Mouse (Mus musculus) kidney, embryonic 15.5 days (tissue): ENCODE data around the gene Rln3. TPM values are rescaled to one million over a fixed set of nuclear protein-coding genes. Genes with fewer than 3 reads are reported as not detected.
A peak's percentile ranks its signal among the peaks of the same experiment; 100 is the strongest.

ENCODE experiments used
- ATAC-seq: fragments of 200-750 bp; cut with Nextera tagmentation; replicated peaks from 2 replicates; pipeline ENCODE4 v1.8.0; 2017; ENCODE audit warnings: moderate TSS enrichment; ENCODE audit not compliant: low FRiP score
- H3K27ac ChIP-seq: fragments of 300-500 bp; sonication (generic); 2 replicates; pipeline ENCODE4 v1.5.1; 2015; ENCODE audit warnings: mild to moderate bottlenecking, inconsistent platforms
- H3K27me3 ChIP-seq: fragments of 300-500 bp; sonication (generic); 2 replicates; pipeline ENCODE4 v1.6.1; 2015; ENCODE audit warnings: inconsistent platforms
- H3K36me3 ChIP-seq: fragments of 300-500 bp; sonication (generic); 2 replicates; pipeline ENCODE4 v1.6.1; 2015; ENCODE audit warnings: inconsistent platforms
- H3K4me1 ChIP-seq: fragments of 300-500 bp; sonication (generic); 2 replicates; pipeline ENCODE4 v1.6.1; 2015; ENCODE audit warnings: inconsistent platforms
- H3K4me2 ChIP-seq: fragments of 300-500 bp; sonication (generic); 2 replicates; pipeline ENCODE4 v1.6.1; 2015; ENCODE audit warnings: moderate library complexity, mild to moderate bottlenecking, inconsistent platforms
- H3K4me3 ChIP-seq: fragments of 300-500 bp; sonication (generic); replicated peaks from 2 replicates; pipeline ENCODE4 v1.5.1; 2015; ENCODE audit warnings: mild to moderate bottlenecking, inconsistent platforms
- H3K9ac ChIP-seq: fragments of 300-500 bp; sonication (generic); 2 replicates; pipeline ENCODE4 v1.6.1; 2015; ENCODE audit warnings: mild to moderate bottlenecking, inconsistent platforms
- H3K9me3 ChIP-seq: fragments of 300-500 bp; sonication (generic); replicated peaks from 2 replicates; pipeline ENCODE4 v1.6.1; 2016; ENCODE audit warnings: inconsistent platforms
- WGBS: fragments of 180-500 bp; shearing (Covaris S2); methylation state at CpG from one replicate; pipeline ENCODE4 v1.1.7; 2015; ENCODE audit warnings: mixed read lengths; 5-methylcytosine and 5-hydroxymethylcytosine counted together
- polyA plus RNA-seq: library from polyadenylated mRNA; unstranded; fragments of >200 nt; fragmentation: Nextera tagmentation; extraction: Ambion mirVana; gene quantifications from 2 replicates; pipeline ENCODE4 v1.2.1, GENCODE M21; 2015

The Rln3 gene
- polyA plus RNA-seq, 1 experiment from 2014 or later = not detected

GRCm38 (mm10) chr8:84038015-84038414 is 6.8 kb downstream of the Rln3 start:
- Histone ChIP-seq H3K4me3 (no peak overlapping the region), H3K9ac (no peak overlapping the region), H3K27ac (no peak overlapping the region), H3K4me2 (no peak overlapping the region), H3K9me3 (no peaks in the 10 kb centered on the region), H3K27me3 (peaks cover 26% of the 10 kb centered on the region), H3K4me1 (peaks cover 23% of the 10 kb centered on the region), H3K36me3 (no peaks in the 10 kb centered on the region)
- WGBS = 60% methylated on average over 5 of the region's 5 CpGs
- no peak for ATAC-seq

- Histone ChIP-seq H3K4me2 (no peak overlapping the region), H3K27me3 (0 out of 2 replicates have a peak, but pooled peaks cover 7% of the 10 kb centered on the region), H3K4me3 (no peak overlapping the region), H3K9me3 (no peaks in the 10 kb centered on the region), H3K4me1 (0 out of 2 replicates have a peak, but pooled peaks cover under 1% of the 10 kb centered on the region), H3K36me3 (peaks cover 19% of the 10 kb centered on the region), H3K9ac (no peak overlapping the region), H3K27ac (no peak overlapping the region)
- no peak for ATAC-seq
- WGBS = 77% methylated on average over 4 of the region's 4 CpGs
Observed at GRCm38 (mm10) chr8:84032777-84033176, 12.0 kb downstream of the Rln3 start.

GRCm38 (mm10) chr8:84029272-84029671 is 15.5 kb downstream of the Rln3 start:
- Histone ChIP-seq H3K9me3 (no peaks in the 10 kb centered on the region), H3K36me3 (peaks cover 19% of the 10 kb centered on the region), H3K4me2 (no peak overlapping the region), H3K27me3 (peaks cover 11% of the 10 kb centered on the region), H3K27ac (no peak overlapping the region), H3K4me3 (no peak overlapping the region), H3K9ac (no peak overlapping the region), H3K4me1 (peaks cover 22% of the 10 kb centered on the region)
- WGBS = 92% methylated on average over 5 of the region's 5 CpGs
- ATAC-seq = no peak

GRCm38 (mm10) chr8:84027449-84027848 is 17.4 kb downstream of the Rln3 start:
- Histone ChIP-seq H3K4me2 (no peak overlapping the region), H3K9ac (no peak overlapping the region), H3K27ac (no peak overlapping the region), H3K9me3 (no peaks in the 10 kb centered on the region), H3K4me1 (peaks cover 40% of the 10 kb centered on the region), H3K4me3 (no peak overlapping the region), H3K36me3 (peaks cover 19% of the 10 kb centered on the region), H3K27me3 (peaks cover 11% of the 10 kb centered on the region)
- no peak for ATAC-seq
- 18% methylated on average over 10 of the region's 10 CpGs for WGBS

GRCm38 (mm10) chr8:84025863-84026262 is 18.9 kb downstream of the Rln3 start:
- Histone ChIP-seq H3K4me1 (peaks cover 56% of the 10 kb centered on the region), H3K4me3 (peak overlapping the region; percentile 54), H3K27me3 (peaks cover 17% of the 10 kb centered on the region), H3K27ac (no peak overlapping the region), H3K36me3 (peaks cover 18% of the 10 kb centered on the region), H3K4me2 (peak overlapping the region; percentile 90), H3K9me3 (no peaks in the 10 kb centered on the region), H3K9ac (peak overlapping the region; percentile 49)
- ATAC-seq = peak; percentile 50
- WGBS = 1% methylated on average over 41 of the region's 41 CpGs

- ATAC-seq = no peak
- Histone ChIP-seq H3K9ac (no peak overlapping the region), H3K27ac (peak overlapping the region; percentile 86; the same call in 1 of the 2 replicates), H3K4me1 (peaks cover 69% of the 10 kb centered on the region), H3K36me3 (peaks cover 4% of the 10 kb centered on the region; the same call in 1 of the 2 replicates), H3K27me3 (peaks cover 24% of the 10 kb centered on the region), H3K4me3 (no peak overlapping the region), H3K4me2 (peak overlapping the region; percentile 59; the same call in 1 of the 2 replicates), H3K9me3 (no peaks in the 10 kb centered on the region)
- 14% methylated on average over 10 of the region's 10 CpGs for WGBS
Observed at GRCm38 (mm10) chr8:84024171-84024570, 20.6 kb downstream of the Rln3 start.

GRCm38 (mm10) chr8:84023631-84024030 is 21.2 kb downstream of the Rln3 start:
- Histone ChIP-seq H3K4me1 (peaks cover 69% of the 10 kb centered on the region), H3K27ac (peak overlapping the region; percentile 86), H3K36me3 (peaks cover 4% of the 10 kb centered on the region; the same call in 1 of the 2 replicates), H3K4me2 (peak overlapping the region; percentile 59), H3K27me3 (peaks cover 24% of the 10 kb centered on the region), H3K9ac (no peak overlapping the region), H3K4me3 (no peak overlapping the region), H3K9me3 (no peaks in the 10 kb centered on the region)
- ATAC-seq = 0 out of 2 replicates have a peak, but pooled peaks have one; percentile 24
- 26% methylated on average over 1 of the region's 1 CpGs for WGBS

- Histone ChIP-seq H3K27me3 (peaks cover 24% of the 10 kb centered on the region), H3K9me3 (no peaks in the 10 kb centered on the region), H3K27ac (peak overlapping the region; percentile 86), H3K36me3 (no peaks in the 10 kb centered on the region; the same call in 1 of the 2 replicates), H3K9ac (no peak overlapping the region), H3K4me1 (peaks cover 69% of the 10 kb centered on the region), H3K4me3 (0 out of 2 replicates have a peak overlapping the region, but pooled peaks have one; percentile 40), H3K4me2 (peak overlapping the region; percentile 59)
- WGBS = 7% methylated on average over 5 of the region's 5 CpGs
- ATAC-seq = no peak
Observed at GRCm38 (mm10) chr8:84023085-84023484, 21.7 kb downstream of the Rln3 start.

- peaks cover 66% of the 10 kb centered on the region for H3K4me1 ChIP-seq
- H3K27ac ChIP-seq = peak overlapping the region; percentile 86
- peaks cover 17% of the 10 kb centered on the region for H3K27me3 ChIP-seq
- ATAC-seq = peak; percentile 24
- H3K36me3 ChIP-seq = no peaks in the 10 kb centered on the region
- peak overlapping the region; percentile 59 for H3K4me2 ChIP-seq
- peak overlapping the region; percentile 39; the same call in 1 of the 2 replicates for H3K9ac ChIP-seq
- WGBS = 46% methylated on average over 12 of the region's 12 CpGs
- H3K9me3 ChIP-seq = no peaks in the 10 kb centered on the region
- peak overlapping the region; percentile 40 for H3K4me3 ChIP-seq
Observed at GRCm38 (mm10) chr8:84021569-84021968, 23.2 kb downstream of the Rln3 start.

GRCm38 (mm10) chr8:84021096-84021495 is 23.7 kb downstream of the Rln3 start, which contains the start of gene Palm3:
Palm3 (plus strand) TSS chr8:84021471.
- H3K4me1 ChIP-seq = peaks cover 62% of the 10 kb centered on the region
- no peaks in the 10 kb centered on the region for H3K9me3 ChIP-seq
- H3K9ac ChIP-seq = peak within 1 kb of the TSS; percentile 39; the same call in 1 of the 2 replicates
- H3K27me3 ChIP-seq = peaks cover 13% of the 10 kb centered on the region; the same call in 1 of the 2 replicates
- no peaks in the 10 kb centered on the region for H3K36me3 ChIP-seq
- whole genome bisulfite sequencing = 3% methylated on average over 17 of the region's 18 CpGs
- peak within 1 kb of the TSS; percentile 59 for H3K4me2 ChIP-seq
- peak within 1 kb of the TSS; percentile 40 for H3K4me3 ChIP-seq
- ATAC-seq = peak; percentile 86
- H3K27ac ChIP-seq = peak within 1 kb of the TSS; percentile 86

GRCm38 (mm10) chr8:84019738-84020137 is 25.1 kb downstream of the Rln3 start:
- no peak overlapping the region for H3K9ac ChIP-seq
- H3K27me3 ChIP-seq = peaks cover 13% of the 10 kb centered on the region; the same call in 1 of the 2 replicates
- no peaks in the 10 kb centered on the region for H3K36me3 ChIP-seq
- no peak overlapping the region for H3K4me3 ChIP-seq
- no peak overlapping the region for H3K4me2 ChIP-seq
- H3K27ac ChIP-seq = no peak overlapping the region
- WGBS = 78% methylated on average over 9 of the region's 9 CpGs
- H3K9me3 ChIP-seq = no peaks in the 10 kb centered on the region
- ATAC-seq = no peak
- H3K4me1 ChIP-seq = peaks cover 48% of the 10 kb centered on the region

GRCm38 (mm10) chr8:84015833-84016232 is 29.0 kb downstream of the Rln3 start:
- Histone ChIP-seq H3K36me3 (no peaks in the 10 kb centered on the region), H3K27ac (no peak overlapping the region), H3K4me2 (no peak overlapping the region), H3K9me3 (no peaks in the 10 kb centered on the region), H3K9ac (no peak overlapping the region), H3K4me3 (no peak overlapping the region), H3K4me1 (peaks cover 32% of the 10 kb centered on the region), H3K27me3 (peaks cover 33% of the 10 kb centered on the region)
- ATAC-seq = no peak
- WGBS = 96% methylated on average over 5 of the region's 5 CpGs
